Mouse (Mus musculus): Measurements from ENCODE around the gene Cltc. TPM values are rescaled to one million over a fixed set of nuclear protein-coding genes. Genes with fewer than 3 reads are reported as not detected.

Gene Cltc
- polyA plus RNA-seq, 1 experiment: 326 TPM

- no peak overlapping the region for H3K4me3 ChIP-seq (ENCODE audit: insufficient read depth, low read length)
- TF ChIP-seq CTCF (IDR thresholded peaks at IDR 0.05; ENCODE audit: extremely low read depth, insufficient read depth, low read length): no peak
- no peak for TF ChIP-seq POLR2A (IDR thresholded peaks at IDR 0.05; ENCODE audit: extremely low read depth, insufficient read depth, low read length)
- H3K4me1 ChIP-seq (ENCODE audit: control insufficient read depth, insufficient read depth, low read length): no peaks in the 10 kb centered on the region
- H3K27ac ChIP-seq (ENCODE audit: insufficient read depth, low read length): no peak overlapping the region
Measured at GRCm38 (mm10) chr11:86655671-86656070, 101.7 kb downstream of the Cltc start.

DNA sequence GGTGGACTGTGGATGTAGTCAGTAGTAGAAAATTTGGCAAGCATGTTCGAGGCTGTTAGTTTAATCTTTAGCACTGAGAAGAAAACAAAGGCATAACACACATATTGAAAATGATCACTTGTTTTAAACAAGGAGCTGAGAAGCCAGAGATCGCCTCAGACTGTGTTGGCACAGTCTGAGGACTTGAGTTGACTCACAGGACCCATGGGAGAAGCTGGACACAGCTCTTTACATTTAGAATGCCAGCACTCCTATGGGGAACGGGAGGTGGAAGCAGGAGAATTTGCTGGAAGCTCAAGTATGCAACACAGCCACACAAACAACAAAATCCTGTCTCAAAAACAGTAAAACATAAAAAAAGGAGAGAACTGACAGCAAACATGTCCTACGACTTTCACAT is 103.3 kb downstream of the Cltc start:
- H3K4me3 ChIP-seq (ENCODE audit: insufficient read depth, low read length): no peak overlapping the region
- TF ChIP-seq POLR2A (IDR thresholded peaks at IDR 0.05; ENCODE audit: extremely low read depth, insufficient read depth, low read length) (no peak), CTCF (IDR thresholded peaks at IDR 0.05; ENCODE audit: extremely low read depth, insufficient read depth, low read length) (no peak)
- no peak overlapping the region for H3K27ac ChIP-seq (ENCODE audit: insufficient read depth, low read length)
- H3K4me1 ChIP-seq (ENCODE audit: control insufficient read depth, insufficient read depth, low read length): no peaks in the 10 kb centered on the region

- TF ChIP-seq CTCF (IDR thresholded peaks at IDR 0.05; ENCODE audit: extremely low read depth, insufficient read depth, low read length) (peak; percentile 43; the same call in 1 of the 2 replicates), POLR2A (IDR thresholded peaks at IDR 0.05; ENCODE audit: extremely low read depth, insufficient read depth, low read length) (no peak)
- H3K4me3 ChIP-seq (ENCODE audit: insufficient read depth, low read length): no peak overlapping the region
- H3K4me1 ChIP-seq (ENCODE audit: control insufficient read depth, insufficient read depth, low read length): no peaks in the 10 kb centered on the region
- no peak overlapping the region for H3K27ac ChIP-seq (ENCODE audit: insufficient read depth, low read length)
Measured at GRCm38 (mm10) chr11:86653446-86653845, 103.9 kb downstream of the Cltc start.

GRCm38 (mm10) chr11:86652578-86652979 is 104.8 kb downstream of the Cltc start:
- TF ChIP-seq POLR2A (IDR thresholded peaks at IDR 0.05; ENCODE audit: extremely low read depth, insufficient read depth, low read length): no peak
- TF ChIP-seq CTCF (IDR thresholded peaks at IDR 0.05; ENCODE audit: extremely low read depth, insufficient read depth, low read length): no peak
- Histone ChIP-seq H3K27ac (ENCODE audit: insufficient read depth, low read length) (no peak overlapping the region), H3K4me1 (ENCODE audit: control insufficient read depth, insufficient read depth, low read length) (no peaks in the 10 kb centered on the region; the same call in 1 of the 2 replicates), H3K4me3 (ENCODE audit: insufficient read depth, low read length) (no peak overlapping the region)

- H3K4me3 ChIP-seq (ENCODE audit: insufficient read depth, low read length): no peak overlapping the region
- no peaks in the 10 kb centered on the region; the same call in none of the 2 replicates for H3K4me1 ChIP-seq (ENCODE audit: control insufficient read depth, insufficient read depth, low read length)
- TF ChIP-seq CTCF (IDR thresholded peaks at IDR 0.05; ENCODE audit: extremely low read depth, insufficient read depth, low read length) (no peak), POLR2A (IDR thresholded peaks at IDR 0.05; ENCODE audit: extremely low read depth, insufficient read depth, low read length) (no peak)
- H3K27ac ChIP-seq (ENCODE audit: insufficient read depth, low read length): no peak overlapping the region
Measured at GRCm38 (mm10) chr11:86650676-86651075, 106.7 kb downstream of the Cltc start.

- no peak for TF ChIP-seq CTCF (IDR thresholded peaks at IDR 0.05; ENCODE audit: extremely low read depth, insufficient read depth, low read length)
- no peak for TF ChIP-seq POLR2A (IDR thresholded peaks at IDR 0.05; ENCODE audit: extremely low read depth, insufficient read depth, low read length)
- H3K4me3 ChIP-seq (ENCODE audit: insufficient read depth, low read length): no peak overlapping the region
- no peaks in the 10 kb centered on the region; the same call in none of the 2 replicates for H3K4me1 ChIP-seq (ENCODE audit: control insufficient read depth, insufficient read depth, low read length)
- no peak overlapping the region for H3K27ac ChIP-seq (ENCODE audit: insufficient read depth, low read length)
Measured at GRCm38 (mm10) chr11:86649542-86649941, 107.8 kb downstream of the Cltc start.

DNA sequence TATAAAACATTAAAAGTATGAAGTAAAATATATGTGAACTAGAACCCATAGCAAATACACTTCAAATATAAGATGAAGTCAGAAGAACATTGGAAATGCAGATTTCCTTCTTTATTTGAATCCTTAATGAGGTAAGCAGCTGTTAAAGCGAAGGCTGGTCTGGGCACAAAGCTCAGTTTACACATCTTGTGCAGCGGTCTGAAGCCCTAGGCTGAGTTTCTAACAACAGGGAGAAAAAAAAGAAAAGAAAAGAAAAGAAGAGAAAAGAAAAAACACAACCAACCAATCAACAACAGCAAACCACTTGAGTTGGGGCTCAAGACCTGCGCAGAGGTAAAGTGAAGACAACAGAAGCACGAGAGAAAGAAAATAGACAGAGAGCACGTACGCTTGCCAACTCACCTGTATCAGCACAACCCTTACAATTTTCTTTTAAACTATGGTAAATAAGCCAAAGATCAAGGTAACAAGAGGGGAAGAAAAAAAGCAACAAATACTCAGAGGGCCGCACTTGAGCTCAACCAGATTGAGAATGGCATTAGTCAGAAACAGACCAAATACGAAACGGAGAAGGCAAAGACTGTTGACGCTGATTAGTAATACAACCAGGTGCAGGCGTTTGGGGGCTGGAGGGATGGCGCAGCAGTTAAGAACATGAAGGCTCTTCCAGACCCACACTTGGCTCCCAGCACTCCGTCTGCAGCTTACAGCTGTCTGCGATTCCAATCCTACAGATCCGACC is 109.5 kb downstream of the Cltc start:
- Histone ChIP-seq H3K4me1 (ENCODE audit: control insufficient read depth, insufficient read depth, low read length) (no peaks in the 10 kb centered on the region; the same call in none of the 2 replicates), H3K4me3 (ENCODE audit: insufficient read depth, low read length) (no peak overlapping the region), H3K27ac (ENCODE audit: insufficient read depth, low read length) (no peak overlapping the region)
- TF ChIP-seq POLR2A (IDR thresholded peaks at IDR 0.05; ENCODE audit: extremely low read depth, insufficient read depth, low read length) (no peak), CTCF (IDR thresholded peaks at IDR 0.05; ENCODE audit: extremely low read depth, insufficient read depth, low read length) (no peak)

- H3K27ac ChIP-seq (ENCODE audit: insufficient read depth, low read length): no peak overlapping the region
- TF ChIP-seq CTCF (IDR thresholded peaks at IDR 0.05; ENCODE audit: extremely low read depth, insufficient read depth, low read length): no peak
- TF ChIP-seq POLR2A (IDR thresholded peaks at IDR 0.05; ENCODE audit: extremely low read depth, insufficient read depth, low read length): no peak
Measured at GRCm38 (mm10) chr11:86646885-86647459, 110.4 kb downstream of the Cltc start.

DNA sequence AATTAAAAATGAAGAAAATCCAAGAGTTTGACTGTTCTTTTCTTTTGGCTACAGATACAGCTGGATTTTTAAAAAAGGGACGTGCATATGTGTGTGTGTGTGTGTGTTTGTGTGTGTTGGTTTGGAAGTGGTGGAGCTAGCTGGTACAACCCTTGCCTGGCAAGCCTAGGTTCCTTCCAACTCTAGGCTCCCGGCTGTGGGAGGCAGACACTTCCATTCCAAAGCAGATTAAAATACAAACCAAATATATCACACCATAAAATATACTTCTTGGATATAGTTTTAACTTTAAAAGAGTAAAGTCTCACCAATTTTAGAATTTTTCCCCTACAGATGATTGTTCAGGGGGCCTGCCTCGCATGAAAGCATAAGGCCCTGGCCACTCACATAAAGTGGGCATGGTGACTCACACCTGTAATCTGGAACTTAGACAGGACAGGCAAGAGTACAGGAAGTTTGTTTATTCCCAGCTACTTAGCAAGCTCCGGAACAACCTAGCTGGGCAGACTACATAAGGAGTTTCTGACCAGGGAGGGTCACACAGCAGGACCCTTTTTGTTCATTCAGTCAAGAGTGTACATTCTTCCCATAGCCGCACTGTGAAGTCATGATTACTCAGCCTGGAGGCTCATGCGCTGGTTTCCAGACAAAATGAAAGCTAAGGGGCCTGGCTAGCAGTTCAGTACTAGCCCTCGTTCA is 111.1 kb downstream of the Cltc start:
- H3K4me1 ChIP-seq (ENCODE audit: control insufficient read depth, insufficient read depth, low read length): no peaks in the 10 kb centered on the region; the same call in none of the 2 replicates
- TF ChIP-seq POLR2A (IDR thresholded peaks at IDR 0.05; ENCODE audit: extremely low read depth, insufficient read depth, low read length): no peak
- TF ChIP-seq CTCF (IDR thresholded peaks at IDR 0.05; ENCODE audit: extremely low read depth, insufficient read depth, low read length): no peak
- H3K4me3 ChIP-seq (ENCODE audit: insufficient read depth, low read length): no peak overlapping the region
- H3K27ac ChIP-seq (ENCODE audit: insufficient read depth, low read length): no peak overlapping the region

More at GRCm38 (mm10) chr11:86646885-86647459, 110.4 kb downstream of the Cltc start:
- Histone ChIP-seq H3K4me1 (ENCODE audit: control insufficient read depth, insufficient read depth, low read length) (no peaks in the 10 kb centered on the region; the same call in none of the 2 replicates), H3K4me3 (ENCODE audit: insufficient read depth, low read length) (no peak overlapping the region)

All from cortical plate, adult 2 months (tissue).